ENCODE assay signal across 21 mouse cellular contexts in the genomic region with DNA sequence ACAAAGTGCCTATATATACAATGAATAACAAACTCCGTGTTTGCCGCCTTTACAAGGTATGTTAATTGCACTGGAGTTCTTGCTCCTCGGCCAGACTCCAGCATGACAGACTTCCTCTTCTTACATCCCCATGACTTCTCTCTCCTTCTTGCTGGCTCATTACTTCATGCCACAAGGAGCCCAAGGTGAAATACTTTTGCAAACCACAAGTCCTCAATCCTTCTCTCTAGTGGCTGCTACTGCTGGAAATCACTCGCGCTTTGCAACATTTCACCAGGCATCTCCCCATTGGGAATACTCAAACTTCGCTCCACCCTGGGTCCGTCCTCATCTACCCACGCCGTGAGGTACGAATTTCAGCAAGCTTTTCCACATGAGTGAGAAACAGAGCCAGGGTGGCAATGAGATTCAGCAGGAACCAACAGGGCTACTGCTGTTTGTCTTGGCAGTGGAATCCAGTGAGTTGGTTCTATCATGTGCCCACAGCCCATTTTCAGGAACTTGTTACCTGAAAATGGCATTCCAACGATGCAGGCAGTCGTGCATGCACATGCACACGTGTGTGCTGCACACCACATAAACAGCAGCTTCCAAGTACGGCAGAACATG.
A peak's percentile ranks its signal among the peaks of the same experiment; 100 is the strongest.
DNase-seq lines count a peak whose midpoint lies in the region; ATAC-seq and TF ChIP-seq lines count a peak whose summit lies in the region.
"Had no signal": no experiment of that assay in that cellular context is flagged by ENCODE, and none has a peak within 500 bp of the region (broad histone marks: within the 10 kb centered on the region; RNA-seq: fewer than 3 reads in every experiment).

No protein-coding gene starts in this region.

- TF ChIP-seq CTCF in kidney, adult 2 months (conservative IDR thresholded peaks at IDR 0.05; ENCODE audit: insufficient read depth, insufficient read length, low read depth, low read length) = no peak

- H3K36me3 ChIP-seq in kidney, adult 2 months (ENCODE audit: control insufficient read depth, insufficient read depth, low read length) = no peaks in the 10 kb centered on the region
- no peaks in the 10 kb centered on the region for H3K36me3 ChIP-seq in limb, embryonic 15.5 days
- H3K36me3 ChIP-seq: forebrain, embryonic 10.5 days; hindbrain, embryonic 10.5 days; limb, embryonic 12.5 days; stomach, embryonic 15.5 days had no signal

- no peaks in the 10 kb centered on the region for H3K9me3 ChIP-seq in limb, embryonic 15.5 days
- H3K9me3 ChIP-seq: forebrain, embryonic 10.5 days; hindbrain, embryonic 10.5 days; limb, embryonic 12.5 days; stomach, embryonic 15.5 days had no signal

- no peak for ATAC-seq in limb, embryonic 15.5 days (ENCODE audit: insufficient number of reproducible peaks, low FRiP score, low TSS enrichment, low read depth)
- ATAC-seq: forebrain, postnatal 0 days; hindbrain, postnatal 0 days had no signal

- no peak for TF ChIP-seq POLR2A in kidney, adult 2 months (IDR thresholded peaks at IDR 0.05; ENCODE audit: low read depth, low read length)

- no peak overlapping the region for H3K9ac ChIP-seq in limb, embryonic 15.5 days
- H3K9ac ChIP-seq: forebrain, postnatal 0 days; limb, embryonic 12.5 days; liver, embryonic 14.5 days; stomach, embryonic 15.5 days had no signal

- intact Hi-C loops in gastrocnemius, postnatal 36 days (cut with DNase I) = no loop called here

- no peak overlapping the region for H3K4me3 ChIP-seq in kidney, adult 2 months (ENCODE audit: insufficient read depth, low read depth, low read length)
- H3K4me3 ChIP-seq in limb, embryonic 15.5 days = no peak overlapping the region
- H3K4me3 ChIP-seq: forebrain, embryonic 10.5 days; hindbrain, embryonic 10.5 days; limb, embryonic 12.5 days; stomach, embryonic 15.5 days had no signal

- H3K27ac ChIP-seq in kidney, adult 2 months (ENCODE audit: insufficient read depth, low read depth, low read length) = peak overlapping the region; percentile 57
- no peak overlapping the region; the same call in 1 of the 2 replicates for H3K27ac ChIP-seq in limb, embryonic 15.5 days
- H3K27ac ChIP-seq: forebrain, embryonic 10.5 days; hindbrain, embryonic 10.5 days; hindbrain, postnatal 0 days; limb, embryonic 12.5 days; liver, embryonic 14.5 days; macrophage; stomach, embryonic 15.5 days had no signal

- WGBS in kidney, adult 2 months = 60% methylated on average over 14 of the region's 14 CpGs
- 58% methylated on average over 14 of the region's 14 CpGs for WGBS in limb, embryonic 15.5 days

- 0 out of 2 replicates have a peak overlapping the region, but pooled peaks have one; percentile 7 for H3K4me2 ChIP-seq in limb, embryonic 15.5 days
- H3K4me2 ChIP-seq: limb, embryonic 12.5 days; midbrain, embryonic 11.5 days; stomach, embryonic 15.5 days had no signal

- peak; percentile 56 for DNase-seq in kidney, adult 2 months
- no peak for DNase-seq in kidney, postnatal 4 days
- DNase-seq in 3134 (ENCODE audit: extremely low read depth, insufficient read length, low spot score) = peak; percentile 66
- peak; percentile 19 for DNase-seq in fat pad, adult 2 months (ENCODE audit: extremely low read depth, low read depth, low spot score)
- DNase-seq in thymus, adult 18-20 months = no peak
- no peak for DNase-seq in gastrocnemius, postnatal 36 days
- DNase-seq: adrenal gland, adult 2 months; cerebellum, postnatal 25 days; embryo, embryonic 11 days; forebrain, postnatal 0 days; retina, postnatal 1 day; thymus, adult 2 months had no signal

- peaks cover 13% of the 10 kb centered on the region for H3K4me1 ChIP-seq in kidney, adult 2 months (ENCODE audit: control insufficient read depth, insufficient read depth, low read length)
- H3K4me1 ChIP-seq in limb, embryonic 15.5 days = peaks cover 12% of the 10 kb centered on the region

- H3K27me3 ChIP-seq in kidney, adult 2 months (replicated peaks; ENCODE audit: control insufficient read depth, insufficient read depth, low read length) = no peaks in the 10 kb centered on the region
- no peaks in the 10 kb centered on the region for H3K27me3 ChIP-seq in limb, embryonic 15.5 days
- H3K27me3 ChIP-seq: limb, embryonic 12.5 days; stomach, embryonic 15.5 days had no signal

Comparison
In these comparisons a context has a peak if more than half of its experiments do, and no peak if none do; other contexts are left out.
1. DNase-seq: peak in kidney, adult 2 months (single experiment), 3134 (single experiment) and fat pad, adult 2 months (single experiment); none in kidney, postnatal 4 days (0 of 2), thymus, adult 18-20 months (0 of 2) and gastrocnemius, postnatal 36 days (0 of 2).